Mouse (Mus musculus): ENCODE data around the gene Adam19. TPM values are rescaled to one million over a fixed set of nuclear protein-coding genes. Genes with fewer than 3 reads are reported as not detected.

Gene Adam19
- polyA plus RNA-seq, 1 experiment from 2014 or later = 10.1 TPM

- Histone ChIP-seq H3K36me3 (ENCODE audit: control insufficient read depth, insufficient read depth, low read length) (peaks cover 16% of the 10 kb centered on the region), H3K27me3 (ENCODE audit: control insufficient read depth, insufficient read depth, low read depth, low read length) (no peaks in the 10 kb centered on the region), H3K4me2 (ENCODE audit: low read length) (no peak overlapping the region), H3K9ac (ENCODE audit: low read depth, low read length) (no peak overlapping the region), H3K4me3 (ENCODE audit: low read depth, low read length) (no peak overlapping the region), H3K4me1 (ENCODE audit: control insufficient read depth, insufficient read depth, low read length) (0 out of 2 replicates have a peak, but pooled peaks cover 2% of the 10 kb centered on the region), H3K9me3 (replicated peaks; ENCODE audit: control insufficient read depth, low read length, poor library complexity, severe bottlenecking) (no peaks in the 10 kb centered on the region), H3K27ac (ENCODE audit: low read length) (no peak overlapping the region)
- ATAC-seq = no peak
- WGBS = 85% methylated on average over 6 of the region's 6 CpGs
These were observed 46.3 kb downstream of the Adam19 start for GRCm38 (mm10) chr11:46102107-46102506.

- Histone ChIP-seq H3K4me2 (ENCODE audit: low read length) (no peak overlapping the region), H3K4me1 (ENCODE audit: control insufficient read depth, insufficient read depth, low read length) (0 out of 2 replicates have a peak, but pooled peaks cover 2% of the 10 kb centered on the region), H3K9me3 (replicated peaks; ENCODE audit: control insufficient read depth, low read length, poor library complexity, severe bottlenecking) (no peaks in the 10 kb centered on the region), H3K36me3 (ENCODE audit: control insufficient read depth, insufficient read depth, low read length) (no peaks in the 10 kb centered on the region; the same call in 1 of the 2 replicates), H3K27me3 (ENCODE audit: control insufficient read depth, insufficient read depth, low read depth, low read length) (no peaks in the 10 kb centered on the region), H3K4me3 (ENCODE audit: low read depth, low read length) (no peak overlapping the region), H3K9ac (ENCODE audit: low read depth, low read length) (no peak overlapping the region), H3K27ac (ENCODE audit: low read length) (no peak overlapping the region)
- no peak for ATAC-seq
- 92% methylated on average over 1 of the region's 1 CpGs for WGBS
These were observed 51.3 kb downstream of the Adam19 start for GRCm38 (mm10) chr11:46107046-46107445.

- H3K4me3 ChIP-seq (ENCODE audit: low read depth, low read length) = no peak overlapping the region
- no peak overlapping the region for H3K9ac ChIP-seq (ENCODE audit: low read depth, low read length)
- H3K4me1 ChIP-seq (ENCODE audit: control insufficient read depth, insufficient read depth, low read length) = no peaks in the 10 kb centered on the region
- 0 out of 2 replicates have a peak, but pooled peaks have one; percentile 39 for ATAC-seq
- peaks cover 7% of the 10 kb centered on the region for H3K36me3 ChIP-seq (ENCODE audit: control insufficient read depth, insufficient read depth, low read length)
- H3K4me2 ChIP-seq (ENCODE audit: low read length) = no peak overlapping the region
- 59% methylated on average over 5 of the region's 5 CpGs for WGBS
- H3K27me3 ChIP-seq (ENCODE audit: control insufficient read depth, insufficient read depth, low read depth, low read length) = no peaks in the 10 kb centered on the region
- no peak overlapping the region for H3K27ac ChIP-seq (ENCODE audit: low read length)
- no peaks in the 10 kb centered on the region for H3K9me3 ChIP-seq (replicated peaks; ENCODE audit: control insufficient read depth, low read length, poor library complexity, severe bottlenecking)
These were observed 53.4 kb downstream of the Adam19 start for GRCm38 (mm10) chr11:46109206-46109605.

GRCm38 (mm10) chr11:46110156-46110944 lies 54.6 kb downstream of the Adam19 start:
- no peaks in the 10 kb centered on the region for H3K9me3 ChIP-seq (replicated peaks; ENCODE audit: control insufficient read depth, low read length, poor library complexity, severe bottlenecking)
- 90% methylated on average over 8 of the region's 8 CpGs for WGBS
- H3K4me3 ChIP-seq (ENCODE audit: low read depth, low read length) = no peak overlapping the region
- H3K9ac ChIP-seq (ENCODE audit: low read depth, low read length) = no peak overlapping the region
- no peak for ATAC-seq
- peaks cover 7% of the 10 kb centered on the region for H3K36me3 ChIP-seq (ENCODE audit: control insufficient read depth, insufficient read depth, low read length)
- H3K4me2 ChIP-seq (ENCODE audit: low read length) = no peak overlapping the region
- H3K4me1 ChIP-seq (ENCODE audit: control insufficient read depth, insufficient read depth, low read length) = no peaks in the 10 kb centered on the region
- no peaks in the 10 kb centered on the region for H3K27me3 ChIP-seq (ENCODE audit: control insufficient read depth, insufficient read depth, low read depth, low read length)
- H3K27ac ChIP-seq (ENCODE audit: low read length) = no peak overlapping the region

GRCm38 (mm10) chr11:46110945-46111287 lies 55.1 kb downstream of the Adam19 start:
- no peak for ATAC-seq
- Histone ChIP-seq H3K27me3 (ENCODE audit: control insufficient read depth, insufficient read depth, low read depth, low read length) (no peaks in the 10 kb centered on the region), H3K27ac (ENCODE audit: low read length) (no peak overlapping the region), H3K36me3 (ENCODE audit: control insufficient read depth, insufficient read depth, low read length) (peaks cover 7% of the 10 kb centered on the region), H3K4me1 (ENCODE audit: control insufficient read depth, insufficient read depth, low read length) (no peaks in the 10 kb centered on the region), H3K4me3 (ENCODE audit: low read depth, low read length) (no peak overlapping the region), H3K9me3 (replicated peaks; ENCODE audit: control insufficient read depth, low read length, poor library complexity, severe bottlenecking) (no peaks in the 10 kb centered on the region), H3K4me2 (ENCODE audit: low read length) (no peak overlapping the region), H3K9ac (ENCODE audit: low read depth, low read length) (no peak overlapping the region)
- 84% methylated on average over 1 of the region's 1 CpGs for WGBS

GRCm38 (mm10) chr11:46113211-46113610 lies 57.4 kb downstream of the Adam19 start:
- no peak overlapping the region for H3K4me2 ChIP-seq (ENCODE audit: low read length)
- no peaks in the 10 kb centered on the region for H3K9me3 ChIP-seq (replicated peaks; ENCODE audit: control insufficient read depth, low read length, poor library complexity, severe bottlenecking)
- no peak overlapping the region for H3K9ac ChIP-seq (ENCODE audit: low read depth, low read length)
- H3K36me3 ChIP-seq (ENCODE audit: control insufficient read depth, insufficient read depth, low read length) = peaks cover 7% of the 10 kb centered on the region
- no peaks in the 10 kb centered on the region for H3K4me1 ChIP-seq (ENCODE audit: control insufficient read depth, insufficient read depth, low read length)
- H3K27me3 ChIP-seq (ENCODE audit: control insufficient read depth, insufficient read depth, low read depth, low read length) = no peaks in the 10 kb centered on the region
- ATAC-seq = no peak
- WGBS = 74% methylated on average over 3 of the region's 3 CpGs
- no peak overlapping the region for H3K4me3 ChIP-seq (ENCODE audit: low read depth, low read length)
- no peak overlapping the region for H3K27ac ChIP-seq (ENCODE audit: low read length)

- ATAC-seq = no peak
- Histone ChIP-seq H3K36me3 (ENCODE audit: control insufficient read depth, insufficient read depth, low read length) (peaks cover 13% of the 10 kb centered on the region), H3K4me3 (ENCODE audit: low read depth, low read length) (no peak overlapping the region), H3K9me3 (replicated peaks; ENCODE audit: control insufficient read depth, low read length, poor library complexity, severe bottlenecking) (no peaks in the 10 kb centered on the region), H3K9ac (ENCODE audit: low read depth, low read length) (no peak overlapping the region), H3K4me1 (ENCODE audit: control insufficient read depth, insufficient read depth, low read length) (no peaks in the 10 kb centered on the region), H3K27me3 (ENCODE audit: control insufficient read depth, insufficient read depth, low read depth, low read length) (no peaks in the 10 kb centered on the region), H3K27ac (ENCODE audit: low read length) (no peak overlapping the region), H3K4me2 (ENCODE audit: low read length) (no peak overlapping the region)
- 90% methylated on average over 7 of the region's 7 CpGs for WGBS
These were observed 58.4 kb downstream of the Adam19 start for GRCm38 (mm10) chr11:46114221-46114620.

- H3K4me1 ChIP-seq (ENCODE audit: control insufficient read depth, insufficient read depth, low read length) = no peaks in the 10 kb centered on the region
- 61% methylated on average over 4 of the region's 4 CpGs for WGBS
- H3K36me3 ChIP-seq (ENCODE audit: control insufficient read depth, insufficient read depth, low read length) = peaks cover 13% of the 10 kb centered on the region
- no peak overlapping the region for H3K4me3 ChIP-seq (ENCODE audit: low read depth, low read length)
- H3K27me3 ChIP-seq (ENCODE audit: control insufficient read depth, insufficient read depth, low read depth, low read length) = no peaks in the 10 kb centered on the region
- no peak overlapping the region for H3K27ac ChIP-seq (ENCODE audit: low read length)
- no peak overlapping the region for H3K9ac ChIP-seq (ENCODE audit: low read depth, low read length)
- ATAC-seq = no peak
- no peaks in the 10 kb centered on the region for H3K9me3 ChIP-seq (replicated peaks; ENCODE audit: control insufficient read depth, low read length, poor library complexity, severe bottlenecking)
- no peak overlapping the region for H3K4me2 ChIP-seq (ENCODE audit: low read length)
These were observed 59.2 kb downstream of the Adam19 start for GRCm38 (mm10) chr11:46115011-46115410.

GRCm38 (mm10) chr11:46115411-46116173 lies 59.8 kb downstream of the Adam19 start:
- no peak overlapping the region for H3K27ac ChIP-seq (ENCODE audit: low read length)
- WGBS = 80% methylated on average over 9 of the region's 9 CpGs
- H3K4me3 ChIP-seq (ENCODE audit: low read depth, low read length) = no peak overlapping the region
- no peaks in the 10 kb centered on the region for H3K4me1 ChIP-seq (ENCODE audit: control insufficient read depth, insufficient read depth, low read length)
- no peak for ATAC-seq
- H3K36me3 ChIP-seq (ENCODE audit: control insufficient read depth, insufficient read depth, low read length) = peaks cover 13% of the 10 kb centered on the region
- H3K4me2 ChIP-seq (ENCODE audit: low read length) = no peak overlapping the region
- H3K9ac ChIP-seq (ENCODE audit: low read depth, low read length) = no peak overlapping the region
- H3K27me3 ChIP-seq (ENCODE audit: control insufficient read depth, insufficient read depth, low read depth, low read length) = no peaks in the 10 kb centered on the region
- no peaks in the 10 kb centered on the region for H3K9me3 ChIP-seq (replicated peaks; ENCODE audit: control insufficient read depth, low read length, poor library complexity, severe bottlenecking)
